Mouse (Mus musculus) MEL (cell line): ENCODE measurements around the gene Sarm1. TPM values are rescaled to one million over a fixed set of nuclear protein-coding genes. Genes with fewer than 3 reads are reported as not detected.

Experiments
- DNase-seq: peaks from one replicate; pipeline ENCODE4 v3.0.0; 2011; ENCODE audit warnings: low read depth, low spot score
- H3K27ac ChIP-seq: 2 replicates; pipeline ENCODE4 v1.5.1; 2012; ENCODE audit warnings: low read depth, mild to moderate bottlenecking, control low read depth, low read length, moderate library complexity; ENCODE audit not compliant: control insufficient read depth
- H3K27me3 ChIP-seq, 2 experiments: fragments of 150-350 bp in 1 of 2; sonication (generic) in 1 of 2; 2 replicates each; pipeline ENCODE4 v1.6.1; 2012; ENCODE audit warnings: low read length in 2 of 2, mild to moderate bottlenecking in 2 of 2, improper control_type of control experiment in 1 of 2, moderate library complexity in 1 of 2; ENCODE audit not compliant: insufficient read depth in 2 of 2, control insufficient read depth in 1 of 2
- H3K36me3 ChIP-seq, 2 experiments: 2 replicates each; pipeline ENCODE4 v1.6.1; 2012 to 2014; ENCODE audit warnings: low read length in 2 of 2, improper control_type of control experiment in 1 of 2, inconsistent platforms in 1 of 2, mild to moderate bottlenecking in 1 of 2; ENCODE audit not compliant: insufficient read depth in 2 of 2, control insufficient read depth in 1 of 2
- H3K4me1 ChIP-seq, 2 experiments: fragments of 150-350 bp in 1 of 2; sonication (generic) in 1 of 2; 2 replicates each; pipeline ENCODE4 v1.6.1; 2012; ENCODE audit warnings: low read length in 2 of 2, improper control_type of control experiment in 1 of 2, mild to moderate bottlenecking in 1 of 2; ENCODE audit not compliant: insufficient read depth in 2 of 2, control insufficient read depth in 1 of 2
- H3K4me3 ChIP-seq, 2 experiments: fragments of 150-350 bp in 1 of 2; sonication (generic) in 1 of 2; 2 replicates each; pipeline ENCODE4 v1.5.1; 2012; ENCODE audit warnings: low read depth in 2 of 2, low read length in 2 of 2, mild to moderate bottlenecking in 2 of 2, moderate library complexity in 2 of 2, control low read depth in 1 of 2, improper control_type of control experiment in 1 of 2; ENCODE audit not compliant: control insufficient read depth in 1 of 2, insufficient read depth in 1 of 2
- H3K79me2 ChIP-seq: 2 replicates; pipeline ENCODE4 v1.6.1; 2012; ENCODE audit warnings: mild to moderate bottlenecking, low read length, moderate library complexity; ENCODE audit not compliant: control insufficient read depth, poor library complexity, insufficient read depth
- H3K9ac ChIP-seq: 2 replicates; pipeline ENCODE4 v1.6.1; 2012; ENCODE audit warnings: low read depth, mild to moderate bottlenecking, control low read depth, low read length, moderate library complexity; ENCODE audit not compliant: control insufficient read depth, poor library complexity, severe bottlenecking
- H3K9me3 ChIP-seq: fragments of 150-350 bp; sonication (generic); replicated peaks from 2 replicates; pipeline ENCODE4 v1.6.1; 2012; ENCODE audit warnings: mild to moderate bottlenecking, low read length, improper control_type of control experiment, moderate library complexity; ENCODE audit not compliant: insufficient read depth
- BHLHE40 ChIP-seq: IDR thresholded peaks from 2 replicates; pipeline ENCODE4 v1.6.1; 2012; ENCODE audit warnings: low read depth, mild to moderate bottlenecking, inconsistent platforms, low read length, improper control_type of control experiment, borderline replicate concordance
- CHD1 ChIP-seq: IDR thresholded peaks from 2 replicates; pipeline ENCODE4 v1.6.1; 2012; ENCODE audit warnings: low read depth, mild to moderate bottlenecking, inconsistent platforms, low read length, improper control_type of control experiment
- CTCF ChIP-seq, 3 experiments: IDR thresholded peaks in 2 of 3; conservative IDR thresholded peaks in 1 of 3; 2 replicates each; pipeline ENCODE4 v1.5.1; 2011 to 2012; ENCODE audit warnings: low read length in 3 of 3, low read depth in 2 of 3, mild to moderate bottlenecking in 2 of 3, improper control_type of control experiment in 1 of 3, inconsistent platforms in 1 of 3, mixed read lengths in 1 of 3, moderate library complexity in 1 of 3; ENCODE audit not compliant: control insufficient read depth in 1 of 3, insufficient read depth in 1 of 3, poor library complexity in 1 of 3, severe bottlenecking in 1 of 3
- E2F4 ChIP-seq: IDR thresholded peaks from 2 replicates; pipeline ENCODE4 v1.6.1; 2011; ENCODE audit warnings: low read depth, low read length, improper control_type of control experiment, borderline replicate concordance
- ELF1 ChIP-seq: IDR thresholded peaks from 2 replicates; pipeline ENCODE4 v1.6.1; 2014; ENCODE audit warnings: low read depth, mild to moderate bottlenecking, inconsistent platforms, low read length, improper control_type of control experiment, moderate library complexity
- ETS1 ChIP-seq: IDR thresholded peaks from 2 replicates; pipeline ENCODE4 v1.6.1; 2012; ENCODE audit warnings: low read depth, mild to moderate bottlenecking, inconsistent platforms, low read length, improper control_type of control experiment, moderate library complexity
- GABPA ChIP-seq: IDR thresholded peaks from 2 replicates; pipeline ENCODE4 v1.6.1; 2012; ENCODE audit warnings: low read depth, mild to moderate bottlenecking, inconsistent platforms, low read length, improper control_type of control experiment, moderate library complexity
- GATA1 ChIP-seq: IDR thresholded peaks from 2 replicates; pipeline ENCODE4 v1.6.1; 2011; ENCODE audit warnings: low read depth, low read length, improper control_type of control experiment
- HCFC1 ChIP-seq: IDR thresholded peaks from 2 replicates; pipeline ENCODE4 v1.6.1; 2012; ENCODE audit warnings: low read depth, mild to moderate bottlenecking, inconsistent platforms, low read length, improper control_type of control experiment, moderate library complexity
- MAFK ChIP-seq: IDR thresholded peaks from 2 replicates; pipeline ENCODE4 v1.6.1; 2011; ENCODE audit warnings: low read depth, mild to moderate bottlenecking, low read length, improper control_type of control experiment, borderline replicate concordance
- MAX ChIP-seq: IDR thresholded peaks from 2 replicates; pipeline ENCODE4 v1.6.1; 2011; ENCODE audit warnings: low read length, improper control_type of control experiment
- MEF2A ChIP-seq: IDR thresholded peaks from 2 replicates; pipeline ENCODE4 v1.6.1; 2014; ENCODE audit warnings: low read depth, mild to moderate bottlenecking, inconsistent platforms, low read length, improper control_type of control experiment; ENCODE audit not compliant: poor library complexity, insufficient replicate concordance, severe bottlenecking; ENCODE audit errors: extremely low read depth
- MXI1 ChIP-seq: IDR thresholded peaks from 2 replicates; pipeline ENCODE4 v1.6.1; 2011; ENCODE audit warnings: mild to moderate bottlenecking, low read depth, low read length, improper control_type of control experiment
- MYB ChIP-seq: IDR thresholded peaks from 2 replicates; pipeline ENCODE4 v1.6.1; 2011; ENCODE audit warnings: mild to moderate bottlenecking, low read depth, low read length, improper control_type of control experiment
- MYC ChIP-seq: IDR thresholded peaks from 2 replicates; pipeline ENCODE4 v1.6.1; 2011; ENCODE audit warnings: low read depth, mild to moderate bottlenecking, low read length, improper control_type of control experiment, moderate library complexity
- NRF1 ChIP-seq: IDR thresholded peaks from 2 replicates; pipeline ENCODE4 v1.6.1; 2014; ENCODE audit warnings: low read depth, mild to moderate bottlenecking, inconsistent platforms, low read length, improper control_type of control experiment, moderate library complexity; ENCODE audit not compliant: poor library complexity, insufficient read depth, severe bottlenecking
- POLR2A ChIP-seq, 2 experiments: IDR thresholded peaks; 2 replicates each; pipeline ENCODE4 v1.6.1; 2011 to 2012; ENCODE audit warnings: low read length in 2 of 2, mild to moderate bottlenecking in 2 of 2, control low read depth in 1 of 2, improper control_type of control experiment in 1 of 2, low read depth in 1 of 2, moderate library complexity in 1 of 2; ENCODE audit not compliant: control insufficient read depth in 1 of 2, insufficient read depth in 1 of 2, poor library complexity in 1 of 2
- POLR2AphosphoS2 ChIP-seq: IDR thresholded peaks from 2 replicates; pipeline ENCODE4 v1.6.1; 2011; ENCODE audit warnings: low read length, improper control_type of control experiment
- POLR2AphosphoS5 ChIP-seq: IDR thresholded peaks from 2 replicates; pipeline ENCODE4 v1.6.1; 2012; ENCODE audit warnings: low read depth, borderline replicate concordance, mild to moderate bottlenecking, inconsistent platforms, low read length, moderate library complexity, mixed read lengths
- SMC3 ChIP-seq: IDR thresholded peaks from 2 replicates; pipeline ENCODE4 v1.6.1; 2011; ENCODE audit warnings: low read depth, low read length, improper control_type of control experiment
- TCF12 ChIP-seq: IDR thresholded peaks from 2 replicates; pipeline ENCODE4 v1.6.1; 2014; ENCODE audit warnings: low read depth, mild to moderate bottlenecking, inconsistent platforms, low read length, improper control_type of control experiment, moderate library complexity
- USF1 ChIP-seq: IDR thresholded peaks from 2 replicates; pipeline ENCODE4 v1.6.1; 2014; ENCODE audit warnings: low read depth, mild to moderate bottlenecking, inconsistent platforms, low read length, improper control_type of control experiment, moderate library complexity
- USF2 ChIP-seq, 2 experiments: IDR thresholded peaks; 2 replicates each; pipeline ENCODE4 v1.6.1; 2011 to 2012; ENCODE audit warnings: improper control_type of control experiment in 2 of 2, low read length in 2 of 2, borderline replicate concordance in 1 of 2, inconsistent platforms in 1 of 2, low read depth in 1 of 2, mild to moderate bottlenecking in 1 of 2; ENCODE audit not compliant: insufficient read depth in 1 of 2
- ZC3H11A ChIP-seq: IDR thresholded peaks from 2 replicates; pipeline ENCODE4 v1.6.1; 2012; ENCODE audit warnings: low read depth, mild to moderate bottlenecking, inconsistent platforms, low read length, improper control_type of control experiment
- ZKSCAN1 ChIP-seq: IDR thresholded peaks from 2 replicates; pipeline ENCODE4 v1.6.1; 2012; ENCODE audit warnings: low read depth, mild to moderate bottlenecking, inconsistent platforms, low read length, improper control_type of control experiment, moderate library complexity
- polyA plus RNA-seq, 2 experiments: library from polyadenylated mRNA; stranded (reverse) in 1 of 2; unstranded in 1 of 2; fragments of >175 nt in 1 of 2; fragments of >200 nt in 1 of 2; gene quantifications; 2 replicates each; pipeline versions ENCODE4 v1.2.1 to v1.2.4; 2012; ENCODE audit warnings: low replicate concordance in 2 of 2, low read depth in 1 of 2; ENCODE audit not compliant: insufficient read length in 2 of 2, insufficient read depth in 1 of 2, missing spikeins in 1 of 2
- total RNA-seq: library from RNA; depleted of rRNA; stranded (reverse); fragments of 300-350 nt; gene quantifications from 2 replicates; pipeline ENCODE4 v1.2.3, GENCODE M21; 2012

Sarm1 gene
- total and polyA plus RNA-seq, 3 experiments = 0.73 to 4.3 TPM; not detected in 1

- no peaks in the 10 kb centered on the region for H3K79me2 ChIP-seq
- no peak overlapping the region for H3K27ac ChIP-seq
- no peak overlapping the region for H3K4me3 ChIP-seq
- no peak for TF ChIP-seq TCF12
- TF ChIP-seq NRF1 = no peak
- no peak for TF ChIP-seq ZC3H11A
- no peak for TF ChIP-seq MEF2A
- no peak for TF ChIP-seq BHLHE40
- TF ChIP-seq MYB = no peak
- no peak for TF ChIP-seq E2F4
- TF ChIP-seq ETS1 = no peak
- no peak for TF ChIP-seq CTCF (IDR thresholded peaks at IDR 0.05 in 2 of 3, conservative IDR thresholded peaks at IDR 0.05 in 1 of 3; ENCODE audit: control insufficient read depth in 1 of 3, insufficient read depth in 1 of 3, low read depth in 2 of 3, low read length in 3 of 3, poor library complexity in 1 of 3, severe bottlenecking in 1 of 3)
- H3K9ac ChIP-seq = no peak overlapping the region
- no peak for DNase-seq
- H3K27me3 ChIP-seq = no peaks in the 10 kb centered on the region
- H3K9me3 ChIP-seq = no peaks in the 10 kb centered on the region
- peaks cover 0 to 6% of the 10 kb centered on the region in 2 experiments; a peak in 3 of 4 replicates for H3K4me1 ChIP-seq
- H3K36me3 ChIP-seq = peaks cover 0 to 4% of the 10 kb centered on the region in 2 experiments; a peak in 2 of 4 replicates
These were observed 32.4 kb upstream of the Sarm1 start for GRCm38 (mm10) chr11:78530001-78530400.

- H3K36me3 ChIP-seq = no peaks in the 10 kb centered on the region; a peak in 2 of 4 replicates
These were observed 31.2 kb upstream of the Sarm1 start for GRCm38 (mm10) chr11:78528714-78529113.

GRCm38 (mm10) chr11:78524838-78525237, 27.3 kb upstream of the Sarm1 start:
- no peak for TF ChIP-seq POLR2AphosphoS2
- TF ChIP-seq BHLHE40 = no peak
- TF ChIP-seq MXI1 = no peak
- no peak for TF ChIP-seq ZC3H11A
- no peak for TF ChIP-seq CHD1
- TF ChIP-seq POLR2A (IDR thresholded peaks at IDR 0.05; ENCODE audit: control insufficient read depth in 1 of 2, insufficient read depth in 1 of 2, low read depth in 1 of 2, low read length in 2 of 2, poor library complexity in 1 of 2) = no peak
- TF ChIP-seq SMC3 = no peak
- no peak for TF ChIP-seq GATA1
- TF ChIP-seq MAFK = no peak
- no peak for TF ChIP-seq MYC
- TF ChIP-seq, all 39 proteins: peak for 0
- H3K79me2 ChIP-seq = no peaks in the 10 kb centered on the region
- no peak overlapping the region for H3K27ac ChIP-seq
- peaks cover 0 to 4% of the 10 kb centered on the region in 2 experiments; a peak in 2 of 4 replicates for H3K36me3 ChIP-seq
- no peaks in the 10 kb centered on the region for H3K9me3 ChIP-seq
- H3K9ac ChIP-seq = no peak overlapping the region
- DNase-seq = no peak
- no peak overlapping the region for H3K4me3 ChIP-seq
- H3K4me1 ChIP-seq = no peaks in the 10 kb centered on the region
- no peaks in the 10 kb centered on the region for H3K27me3 ChIP-seq

More at GRCm38 (mm10) chr11:78528714-78529113, 31.2 kb upstream of the Sarm1 start:
- Histone ChIP-seq H3K4me1 (no peaks in the 10 kb centered on the region), H3K27ac (no peak overlapping the region), H3K9ac (no peak overlapping the region), H3K9me3 (no peaks in the 10 kb centered on the region), H3K79me2 (no peaks in the 10 kb centered on the region), H3K27me3 (no peaks in the 10 kb centered on the region), H3K4me3 (no peak overlapping the region)
- TF ChIP-seq ELF1 = no peak
- no peak for TF ChIP-seq POLR2AphosphoS5
- no peak for TF ChIP-seq USF2 (IDR thresholded peaks at IDR 0.05; ENCODE audit: borderline replicate concordance in 1 of 2, insufficient read depth in 1 of 2, low read depth in 1 of 2, low read length in 2 of 2)
- TF ChIP-seq TCF12 = no peak
- TF ChIP-seq MAX = no peak
- no peak for TF ChIP-seq CTCF (IDR thresholded peaks at IDR 0.05 in 2 of 3, conservative IDR thresholded peaks at IDR 0.05 in 1 of 3; ENCODE audit: control insufficient read depth in 1 of 3, insufficient read depth in 1 of 3, low read depth in 2 of 3, low read length in 3 of 3, poor library complexity in 1 of 3, severe bottlenecking in 1 of 3)
- TF ChIP-seq ZKSCAN1 = no peak
- TF ChIP-seq SMC3 = no peak
- TF ChIP-seq USF1 = no peak
- no peak for TF ChIP-seq GABPA
- no peak for TF ChIP-seq HCFC1
- DNase-seq = no peak
